Mouse (Mus musculus) megakaryocyte progenitor cell, adult 5-6 weeks (primary cell): ENCODE results near the gene Bckdha. TPM values are rescaled to one million over a fixed set of nuclear protein-coding genes. Genes with fewer than 3 reads are reported as not detected.

ENCODE experiments used
- ATAC-seq: replicated peaks from 2 replicates; pipeline ENCODE4 v1.8.0; 2016; ENCODE audit warnings: mild to moderate bottlenecking, moderate TSS enrichment, inconsistent platforms; ENCODE audit not compliant: poor library complexity
- total RNA-seq, 2 experiments: library from RNA; stranded (forward) in 1 of 2; stranded (reverse) in 1 of 2; fragments of 157-497, 149-512 nt in 1 of 2; fragments of 200-1000 nt in 1 of 2; gene quantifications; 2 replicates each; pipeline versions ENCODE4 v1.2.3 to v1.2.4; 2015 to 2017

The Bckdha gene
- total RNA-seq, 2 experiments from 2014 or later = 37.6 to 52.0 TPM

DNA sequence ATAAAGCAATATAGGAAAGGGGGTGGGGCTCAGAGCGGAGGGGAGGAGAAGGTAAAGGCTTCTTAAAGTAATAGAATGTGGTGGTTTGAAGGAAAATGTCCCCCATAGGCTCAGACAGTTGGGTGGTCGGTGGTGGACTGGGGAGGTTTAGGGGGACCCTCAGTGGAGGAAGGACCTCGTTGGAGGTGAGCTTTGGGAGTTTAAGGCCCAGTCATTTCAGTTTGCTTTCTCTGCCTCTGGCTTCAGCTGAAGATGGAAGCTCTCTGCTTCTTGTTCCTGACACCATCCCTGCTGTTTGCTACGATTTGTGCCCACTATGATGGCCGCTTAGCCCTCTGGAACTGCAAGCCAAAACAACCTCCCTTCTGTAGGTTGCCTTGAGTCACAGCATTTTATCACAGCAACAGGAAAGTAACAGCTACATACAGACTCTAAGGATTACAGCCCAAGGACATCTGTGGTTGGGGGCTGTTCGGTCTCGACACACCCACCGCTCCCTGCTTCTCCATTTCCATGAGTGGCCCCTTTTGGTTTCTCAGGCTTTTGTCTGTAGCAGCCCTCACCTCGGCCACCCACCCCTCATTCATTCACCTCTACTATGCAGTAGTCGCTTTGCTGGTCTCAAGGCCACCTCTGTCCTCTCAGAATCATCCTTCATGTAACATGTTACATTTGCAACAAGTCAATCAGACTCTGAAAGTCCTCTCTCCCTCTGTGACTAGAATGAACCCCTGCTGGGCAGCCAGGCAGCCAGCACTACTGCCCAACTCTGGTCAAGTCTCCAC, 41.2 kb downstream of the Bckdha start:
- no peak for ATAC-seq

DNA sequence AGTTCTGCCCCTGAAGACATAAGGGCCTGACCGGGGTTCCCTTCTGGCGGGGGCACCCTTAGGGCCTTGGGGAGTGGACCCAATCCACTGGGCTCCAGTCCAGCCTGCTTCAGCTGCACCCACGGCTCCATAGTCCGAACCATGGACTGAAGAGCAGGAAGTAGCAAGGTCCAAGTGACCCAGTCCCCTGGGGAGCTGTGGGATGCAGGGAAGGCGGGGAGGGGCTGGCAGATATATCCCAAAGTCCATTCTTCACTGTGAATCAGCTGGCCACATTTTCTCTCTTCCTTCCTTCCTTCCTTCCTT, 43.1 kb downstream of the Bckdha start, which contains the start of gene Erich4:
Gene Erich4, minus strand, starts transcription at position 187 of the 306 bp plus-strand sequence.
- ATAC-seq = no peak

GRCm38 (mm10) chr7:25614831-25615705, 43.7 kb downstream of the Bckdha start:
- ATAC-seq = no peak

DNA sequence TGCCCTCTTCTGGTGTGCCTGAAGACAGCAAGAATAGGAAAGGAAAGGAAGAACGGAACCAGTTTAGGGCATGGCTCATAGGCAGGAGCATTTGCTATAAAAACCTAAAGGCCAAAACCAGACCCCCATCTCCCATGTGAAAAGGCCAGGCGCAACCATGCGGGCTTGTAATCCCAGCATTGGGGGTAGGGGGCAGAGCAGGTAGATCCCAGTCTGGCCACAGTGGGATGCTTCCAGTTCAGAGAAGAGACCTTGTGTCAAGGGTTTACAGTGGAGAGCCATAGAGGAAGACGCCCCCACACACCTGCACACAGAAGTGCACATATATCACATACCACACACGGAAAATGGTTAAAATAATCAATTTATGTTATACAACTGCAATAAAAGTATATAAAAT, 44.7 kb downstream of the Bckdha start:
- ATAC-seq = no peak

- ATAC-seq = no peak
These were observed 47.3 kb downstream of the Bckdha start for GRCm38 (mm10) chr7:25611501-25611900.

DNA sequence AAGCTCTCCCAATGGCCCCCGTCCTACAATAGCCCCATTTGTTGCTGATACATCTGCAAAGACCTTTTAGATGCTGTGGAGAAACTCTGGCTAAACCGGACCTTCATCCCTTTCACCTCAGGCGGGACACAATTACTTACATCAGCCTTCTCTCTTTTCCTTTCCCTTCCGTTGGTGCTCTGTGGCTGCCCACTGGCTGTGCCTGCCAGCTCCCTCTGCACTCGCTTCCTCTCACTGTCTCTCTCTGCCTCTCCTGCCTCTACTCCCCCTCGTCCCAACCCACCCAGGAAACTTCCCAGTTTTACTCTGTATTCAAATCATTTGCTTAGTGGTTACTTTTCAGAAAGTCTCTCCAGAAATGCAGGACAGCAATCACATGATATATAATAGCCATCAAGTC, 48.7 kb downstream of the Bckdha start:
- peak; percentile 53; the same call in 1 of the 2 replicates for ATAC-seq

- no peak for ATAC-seq
These were observed 51.6 kb downstream of the Bckdha start for GRCm38 (mm10) chr7:25607196-25607595.

DNA sequence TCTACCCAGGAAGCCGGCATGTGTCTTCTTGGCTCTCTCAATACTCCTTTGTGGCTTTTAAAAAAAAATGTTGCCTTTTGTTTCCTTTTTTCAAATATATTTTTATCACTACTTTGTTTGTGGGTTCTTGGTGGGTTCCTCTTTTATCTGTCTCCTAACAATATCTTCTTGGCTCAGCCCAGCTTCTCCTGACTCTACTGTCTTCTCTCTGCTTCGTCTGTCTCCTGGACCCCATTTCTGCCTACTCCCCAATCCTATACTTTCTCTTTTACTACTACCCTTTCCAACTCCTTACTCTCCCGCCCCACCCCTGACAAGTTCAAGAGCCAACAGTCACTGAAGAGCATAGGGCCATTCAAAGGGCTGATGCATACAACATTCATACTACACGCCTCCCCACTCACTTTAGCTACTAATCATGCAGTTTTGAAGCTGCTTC, 52.1 kb downstream of the Bckdha start:
- ATAC-seq = peak; percentile 63

- no peak for ATAC-seq
These were observed 57.4 kb downstream of the Bckdha start for GRCm38 (mm10) chr7:25601346-25601745.

GRCm38 (mm10) chr7:25600666-25601065, 58.1 kb downstream of the Bckdha start:
- no peak for ATAC-seq

- peak; percentile 98 for ATAC-seq
These were observed 59.1 kb downstream of the Bckdha start for GRCm38 (mm10) chr7:25599663-25600062.

DNA sequence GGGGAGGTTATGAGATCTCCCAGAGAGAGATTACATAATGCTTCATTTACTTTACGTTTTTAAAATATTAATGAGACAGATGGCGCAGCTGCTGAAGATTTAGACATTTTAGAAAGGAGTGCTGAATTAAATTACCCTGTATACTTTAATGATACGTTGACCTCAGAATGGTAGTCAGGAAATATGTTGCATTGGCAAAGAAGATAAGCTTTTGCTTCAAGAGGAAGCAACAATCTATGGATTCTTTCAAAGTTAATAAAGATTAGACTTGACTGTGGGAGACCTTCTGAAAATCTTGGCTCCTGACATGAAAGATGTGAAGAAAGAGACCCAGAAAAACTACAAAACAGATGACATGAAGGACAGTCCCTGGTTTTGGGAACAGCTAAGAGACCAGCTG, 64.9 kb downstream of the Bckdha start:
- ATAC-seq = no peak

GRCm38 (mm10) chr7:25591226-25591625, 67.6 kb downstream of the Bckdha start:
- no peak for ATAC-seq

- ATAC-seq = no peak
These were observed 73.2 kb downstream of the Bckdha start for GRCm38 (mm10) chr7:25585351-25586204.

DNA sequence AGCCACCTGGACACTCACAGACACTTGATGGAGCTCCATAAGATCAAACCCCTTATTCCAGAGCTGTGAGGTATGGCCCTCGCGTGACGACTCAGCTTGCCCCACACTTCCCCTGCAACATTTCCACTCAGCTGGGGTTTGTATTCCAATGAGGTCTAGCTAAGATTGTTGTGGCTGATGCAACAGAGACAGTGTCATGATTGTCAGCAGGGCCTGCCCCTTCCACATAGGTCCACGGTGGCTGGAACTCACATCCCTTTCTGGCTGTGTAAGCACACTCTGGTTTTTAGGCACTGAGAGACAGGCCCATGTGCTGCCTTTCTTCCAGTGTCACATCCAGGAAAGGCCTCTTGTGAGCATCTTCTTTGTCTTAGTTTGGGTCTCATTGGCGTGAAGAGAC, 74.1 kb downstream of the Bckdha start:
- no peak for ATAC-seq

DNA sequence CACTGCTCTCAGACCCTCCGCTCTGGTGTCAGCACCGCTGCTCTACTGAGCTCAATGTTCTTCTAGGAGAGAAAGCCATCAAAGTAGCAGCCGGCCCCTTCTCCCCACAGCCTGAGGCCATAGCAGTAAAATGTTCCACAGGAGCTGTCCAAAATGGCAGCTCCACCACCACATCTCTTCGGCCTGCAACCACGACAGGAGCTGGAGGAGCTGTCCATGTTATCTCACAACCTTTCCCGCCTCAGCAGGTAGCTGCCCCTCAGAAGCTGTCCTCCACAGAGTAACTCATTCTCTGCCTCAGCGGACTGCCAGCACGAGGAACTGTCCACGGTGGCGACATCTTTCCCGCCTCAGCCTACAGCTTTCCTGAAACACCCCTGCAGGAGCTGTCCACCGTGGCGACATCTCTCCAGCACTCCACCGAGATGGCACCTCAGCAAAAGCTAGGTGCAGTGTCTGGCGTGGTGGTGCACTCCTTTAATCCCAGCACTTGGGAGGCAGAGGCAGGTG, 76.4 kb downstream of the Bckdha start:
- no peak for ATAC-seq

Other genes starting within 250 kb of the Bckdha start
- not detected in 2 replicates for gene Cxcl17, start 246.1 kb downstream of the Bckdha start, total RNA-seq (2015)
- gene Cxcl17, start 246.1 kb downstream of the Bckdha start, total RNA-seq (2017) = not detected in 2 replicates
- 62.9 and 87.1 TPM in 2 replicates for gene Ceacam1, start 181.4 kb downstream of the Bckdha start, total RNA-seq (2015)
- 21.0 and 23.6 TPM in 2 replicates for gene Ceacam1, start 181.4 kb downstream of the Bckdha start, total RNA-seq (2017)
- 0.07 TPM in 1 of 2 replicates, not detected in the other for gene Ceacam2, start 119.1 kb downstream of the Bckdha start, total RNA-seq (2015)
- gene Ceacam2, start 119.1 kb downstream of the Bckdha start, total RNA-seq (2017) = 0.46 TPM in 1 of 2 replicates, not detected in the other
- not detected in 2 replicates for gene Erich4, start 43.1 kb downstream of the Bckdha start, total RNA-seq (2015)
- not detected in 2 replicates for gene Erich4, start 43.1 kb downstream of the Bckdha start, total RNA-seq (2017)
- gene Dmac2, start 39.6 kb downstream of the Bckdha start, total RNA-seq (2015) = 24.5 and 30.0 TPM in 2 replicates
- gene Dmac2, start 39.6 kb downstream of the Bckdha start, total RNA-seq (2017) = 34.0 and 34.9 TPM in 2 replicates
- gene B3gnt8, start 32.3 kb downstream of the Bckdha start, total RNA-seq (2015) = 5.1 and 7.4 TPM in 2 replicates
- 13.2 and 22.2 TPM in 2 replicates for gene B3gnt8, start 32.3 kb downstream of the Bckdha start, total RNA-seq (2017)
- gene Exosc5, start 183 bp upstream of the Bckdha start, total RNA-seq (2015) = 80.7 and 84.9 TPM in 2 replicates
- gene Exosc5, start 183 bp upstream of the Bckdha start, total RNA-seq (2017) = 55.6 and 71.8 TPM in 2 replicates
- 0.69 and 1.0 TPM in 2 replicates for gene Tmem91, start 16.2 kb upstream of the Bckdha start, total RNA-seq (2015)
- not detected in 2 replicates for gene Tmem91, start 16.2 kb upstream of the Bckdha start, total RNA-seq (2017)
- 34.4 and 38.7 TPM in 2 replicates for gene B9d2, start 21.8 kb upstream of the Bckdha start, total RNA-seq (2015)
- 38.2 and 39.8 TPM in 2 replicates for gene B9d2, start 21.8 kb upstream of the Bckdha start, total RNA-seq (2017)
- 237 and 286 TPM in 2 replicates for gene Tgfb1, start 28.0 kb upstream of the Bckdha start, total RNA-seq (2015)
- 35.7 and 35.8 TPM in 2 replicates for gene Tgfb1, start 28.0 kb upstream of the Bckdha start, total RNA-seq (2017)
- 25.1 and 27.4 TPM in 2 replicates for gene Ccdc97, start 60.1 kb upstream of the Bckdha start, total RNA-seq (2015)
- 10.5 and 18.3 TPM in 2 replicates for gene Ccdc97, start 60.1 kb upstream of the Bckdha start, total RNA-seq (2017)
- 132 and 135 TPM in 2 replicates for gene Hnrnpul1, start 95.8 kb upstream of the Bckdha start, total RNA-seq (2015)
- gene Hnrnpul1, start 95.8 kb upstream of the Bckdha start, total RNA-seq (2017) = 126 and 141 TPM in 2 replicates
- 1.1 and 2.3 TPM in 2 replicates for gene Axl, start 129.7 kb upstream of the Bckdha start, total RNA-seq (2015)
- 1.5 and 1.9 TPM in 2 replicates for gene Axl, start 129.7 kb upstream of the Bckdha start, total RNA-seq (2017)
- gene Cyp2s1, start 157.9 kb upstream of the Bckdha start, total RNA-seq (2015) = 0.17 TPM in 1 of 2 replicates, not detected in the other
- gene Cyp2s1, start 157.9 kb upstream of the Bckdha start, total RNA-seq (2017) = not detected in 2 replicates
- not detected in 2 replicates for gene Cyp2b10, start 238.6 kb upstream of the Bckdha start, total RNA-seq (2015)
- gene Cyp2b10, start 238.6 kb upstream of the Bckdha start, total RNA-seq (2017) = not detected in 2 replicates